Mouse (Mus musculus) adrenal gland, postnatal 36 days (tissue): ENCODE data around the gene Fam20a. TPM values are rescaled to one million over a fixed set of nuclear protein-coding genes. Genes with fewer than 3 reads are reported as not detected.
A peak's percentile ranks its signal among the peaks of the same experiment; 100 is the strongest.

Source experiments
- DNase-seq, 2 experiments: peaks; one replicate each; pipeline ENCODE4 v3.0.0; 2021; ENCODE audit warnings: mixed read lengths in 1 of 2
- long read RNA-seq, 2 experiments: library from polyadenylated mRNA; stranded (forward); transcript quantifications; one replicate each; pipeline ENCODE4 v2.0.0; 2021; ENCODE audit warnings: borderline sequencing depth in 2 of 2
- total RNA-seq, 2 experiments: library from RNA; stranded (reverse); gene quantifications; 2 replicates each; pipeline ENCODE4 v1.2.3; 2021

Fam20a gene
- total RNA-seq, result 1 to 10 TPM; 2.2 to 4.1 TPM
- long read RNA-seq, experiment 1, transcript Fam20a-201 (11 exons, 2,541 nt), result major isoform, 6 of 7 reads
- long read RNA-seq, experiment 1, partial matches to known transcripts, result 0 of 7 reads
- long read RNA-seq, experiment 1, other reads (novel, unspliced or antisense), result 1 of 7 reads
- long read RNA-seq, experiment 2, partial matches to known transcripts, result 0 of 2 reads
- long read RNA-seq, experiment 2, other reads (novel, unspliced or antisense), result 1 of 2 reads

DNA sequence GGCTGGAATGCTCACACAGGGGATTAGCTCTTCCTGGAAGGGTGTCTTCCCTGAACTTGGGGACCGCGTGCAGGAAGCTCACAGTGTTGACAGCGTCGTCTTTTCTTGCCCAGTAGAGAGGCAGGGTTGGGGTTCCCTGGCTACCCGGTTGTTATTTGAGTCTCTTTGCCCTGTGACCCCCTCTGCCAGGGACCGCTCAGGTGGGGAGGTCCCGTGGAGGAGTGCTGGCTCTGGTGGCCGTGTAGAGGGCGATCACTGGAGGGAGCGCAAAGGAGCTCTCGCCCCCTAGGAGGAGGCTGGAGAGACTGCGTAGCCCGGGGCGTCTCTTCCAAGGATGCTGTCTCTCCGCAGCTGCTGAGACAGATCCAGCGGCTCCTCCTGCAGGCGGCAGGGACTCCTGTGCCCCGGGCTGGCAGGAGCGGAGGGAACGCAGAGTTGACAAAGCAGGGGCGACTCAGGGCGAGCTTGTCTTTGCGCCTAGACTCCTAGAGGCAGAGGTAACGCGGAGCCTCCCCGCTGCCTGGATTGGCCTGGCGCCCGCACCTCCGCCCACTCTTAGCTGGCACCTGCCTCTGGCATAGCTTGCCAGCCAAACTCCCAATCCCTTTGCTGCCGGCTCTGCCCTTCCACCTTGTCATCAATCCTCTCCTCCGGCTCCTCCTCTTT, at the start of gene Fam20a:
Gene Fam20a, minus strand, starts transcription at position 499 of the 666 bp plus-strand sequence.
- peak; percentile 67 to 81 for DNase-seq

DNA sequence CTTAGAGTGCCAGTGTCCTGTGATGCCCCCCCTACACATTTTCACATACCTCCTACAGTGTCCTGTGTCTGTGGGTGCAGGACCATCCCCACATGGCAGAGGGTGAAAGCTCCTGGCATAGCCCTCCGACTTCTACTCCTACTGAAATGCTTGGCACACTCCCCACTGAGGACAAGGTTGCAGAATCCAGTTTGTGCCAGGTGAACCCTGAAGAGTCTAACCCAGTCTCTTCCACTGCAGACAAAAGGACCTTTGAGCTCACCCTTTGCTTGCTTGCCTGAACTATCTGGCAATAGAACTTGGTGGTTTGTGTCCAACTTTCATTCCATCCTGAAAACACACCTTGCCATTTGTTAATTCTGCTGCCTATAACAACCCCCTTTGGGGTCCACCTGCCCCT, 49.3 kb upstream of the Fam20a start:
- no peak for DNase-seq

DNA sequence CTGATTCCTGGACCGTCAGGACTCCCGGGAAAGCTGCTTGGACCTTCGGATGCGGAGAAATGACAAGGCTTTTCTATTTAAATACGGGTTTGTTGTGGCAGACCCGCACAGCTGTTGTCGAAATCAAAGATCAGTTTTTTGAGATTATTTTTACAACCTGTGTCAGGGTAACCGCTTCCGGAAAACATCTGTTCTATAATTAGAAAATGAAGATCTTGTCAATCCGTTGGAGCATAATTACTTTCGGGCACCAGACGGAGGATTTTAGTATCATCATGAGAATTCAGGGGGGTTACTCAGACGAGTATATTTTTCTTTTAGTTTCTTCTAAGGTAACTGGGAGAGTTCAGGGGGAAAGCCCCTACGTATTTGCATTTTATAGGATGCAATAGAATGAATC, 48.1 kb upstream of the Fam20a start:
- no peak for DNase-seq

DNA sequence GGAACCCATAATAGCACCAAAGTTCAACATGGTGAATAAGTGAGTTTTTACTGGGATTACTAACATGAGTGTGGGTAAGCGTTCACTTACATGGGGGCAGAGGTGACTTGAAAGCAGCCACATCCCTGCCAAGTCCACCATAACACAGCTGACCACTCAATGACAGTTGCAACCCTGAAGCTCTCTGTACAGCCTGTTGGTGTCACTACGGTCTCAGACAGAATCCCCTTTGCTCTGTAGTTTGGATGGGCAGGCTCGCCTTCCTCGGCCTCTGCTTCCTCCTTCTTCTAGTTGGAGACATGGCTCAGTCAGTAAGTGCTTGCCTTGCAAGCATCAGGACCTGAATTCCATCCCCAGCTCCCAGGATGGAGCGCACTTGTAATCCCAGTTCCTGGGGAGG, 47.0 kb upstream of the Fam20a start:
- DNase-seq, result no peak

DNA sequence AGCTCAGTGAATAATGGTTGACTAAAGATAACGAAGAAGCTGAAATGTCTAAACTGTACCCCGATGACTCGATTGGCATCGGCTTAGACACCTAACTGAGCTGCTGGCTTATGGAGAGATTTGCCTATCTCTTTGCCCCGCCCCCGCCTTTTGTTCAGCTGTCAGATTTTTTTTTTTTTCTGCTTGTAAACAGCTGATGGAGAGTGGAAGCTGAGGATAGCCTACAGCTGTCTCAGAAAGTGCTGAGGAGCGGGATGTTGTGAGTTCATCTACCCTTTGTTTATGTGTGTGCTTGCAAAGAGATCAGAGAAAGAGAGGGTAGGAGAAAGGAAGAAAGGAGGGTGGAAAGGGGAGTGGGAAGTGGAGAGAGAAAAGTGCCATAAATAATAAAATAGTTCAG, 38.0 kb upstream of the Fam20a start:
- DNase-seq, result no peak

DNA sequence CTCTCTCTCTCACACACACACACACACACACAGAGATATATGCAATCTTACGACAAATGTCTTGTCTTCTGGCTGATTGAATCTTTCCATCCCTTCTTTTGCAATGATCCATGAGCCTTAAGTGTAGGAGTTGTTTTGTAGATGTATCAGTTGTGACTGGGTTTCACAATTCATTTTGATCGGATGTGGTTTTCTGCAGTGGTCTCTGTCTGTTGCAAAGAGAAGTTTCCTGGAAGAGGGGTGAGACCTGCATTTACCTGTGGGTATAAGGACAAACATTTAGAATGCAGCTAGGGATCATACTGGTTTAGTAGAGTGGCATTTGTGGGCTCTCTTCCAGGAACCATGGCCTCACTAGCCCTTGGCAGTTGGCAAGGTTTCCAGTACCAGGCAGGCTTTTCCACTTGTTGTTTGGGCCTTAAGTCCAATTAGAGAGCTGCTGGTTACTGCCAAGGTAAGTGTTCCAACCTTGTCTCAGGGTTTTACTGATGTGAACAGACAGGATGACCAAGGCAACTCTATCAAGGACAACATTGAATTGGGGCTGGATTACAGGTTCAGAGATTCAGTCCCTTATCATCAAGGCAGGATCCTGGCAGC, 36.6 kb upstream of the Fam20a start:
- DNase-seq, result peak; percentile 18 to 28

DNA sequence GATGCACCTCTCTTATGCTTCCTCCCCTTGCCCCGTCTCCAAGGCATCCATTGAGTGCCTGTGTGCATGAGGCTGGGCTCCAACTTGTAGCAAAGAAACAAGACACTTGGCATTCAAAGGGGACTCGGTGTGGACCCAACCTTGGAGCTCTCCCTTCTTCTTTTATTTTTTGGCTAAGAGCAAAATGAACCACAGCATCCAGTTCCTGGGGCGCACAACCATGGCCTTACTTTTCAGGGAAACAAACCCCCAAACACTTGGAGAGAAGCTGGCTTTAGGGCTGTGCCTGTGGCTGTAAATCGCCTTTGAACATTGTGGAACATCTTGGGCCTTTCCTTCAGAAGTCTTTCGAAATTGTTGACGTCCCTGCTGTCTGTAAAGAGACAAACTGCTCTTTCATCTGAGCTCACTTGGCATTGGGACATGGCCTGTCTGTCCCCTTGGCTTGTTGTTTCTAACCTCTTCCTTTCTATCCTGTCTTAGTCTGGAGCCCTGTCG, 32.1 kb upstream of the Fam20a start:
- peak in 1 of 2 experiments; percentile 18 for DNase-seq

DNA sequence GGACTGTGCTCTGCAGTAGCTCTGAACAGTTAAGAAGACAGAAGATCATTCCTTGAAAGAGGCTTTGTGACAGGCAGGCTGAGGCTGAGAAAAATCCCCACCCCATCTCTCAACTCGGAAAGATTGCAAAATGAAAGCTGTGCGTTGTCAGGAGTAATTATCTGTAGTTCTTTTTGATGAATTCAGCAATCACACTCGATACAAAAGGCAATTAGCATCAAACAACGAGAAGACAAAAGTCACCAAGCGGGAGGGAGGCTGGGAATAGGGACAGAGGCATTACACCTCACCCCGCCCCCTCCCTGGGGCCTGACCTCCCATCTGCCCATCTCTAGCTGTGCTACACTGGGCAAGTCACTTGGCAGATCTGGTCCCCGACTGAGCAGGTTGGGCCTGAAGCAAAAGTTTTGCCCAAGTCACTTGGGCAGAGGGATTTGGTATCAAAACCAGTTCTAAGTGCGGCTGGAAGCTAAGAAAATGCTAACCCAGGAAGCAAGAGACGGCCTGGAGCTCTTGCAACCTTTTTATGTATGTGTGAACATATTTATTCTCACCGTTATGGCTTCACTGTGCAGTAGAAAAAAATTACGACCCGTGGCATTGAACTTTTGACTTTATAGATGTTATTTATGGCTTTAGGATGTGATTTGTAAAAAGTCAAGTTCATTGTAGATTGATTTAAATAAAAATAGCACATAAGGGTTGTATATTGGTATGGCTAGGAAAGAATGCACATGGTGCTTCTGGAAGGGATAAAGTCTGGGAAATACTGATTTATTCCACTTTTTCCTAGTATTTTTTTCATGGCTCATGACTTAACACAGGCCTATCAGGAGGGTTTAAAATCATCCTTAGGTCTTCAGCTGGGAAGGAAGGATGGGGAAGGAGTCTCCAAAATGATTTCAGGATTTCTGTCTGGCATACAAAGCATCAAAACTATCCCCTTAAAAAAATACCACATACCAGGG, 29.8 kb upstream of the Fam20a start:
- DNase-seq, result no peak

DNA sequence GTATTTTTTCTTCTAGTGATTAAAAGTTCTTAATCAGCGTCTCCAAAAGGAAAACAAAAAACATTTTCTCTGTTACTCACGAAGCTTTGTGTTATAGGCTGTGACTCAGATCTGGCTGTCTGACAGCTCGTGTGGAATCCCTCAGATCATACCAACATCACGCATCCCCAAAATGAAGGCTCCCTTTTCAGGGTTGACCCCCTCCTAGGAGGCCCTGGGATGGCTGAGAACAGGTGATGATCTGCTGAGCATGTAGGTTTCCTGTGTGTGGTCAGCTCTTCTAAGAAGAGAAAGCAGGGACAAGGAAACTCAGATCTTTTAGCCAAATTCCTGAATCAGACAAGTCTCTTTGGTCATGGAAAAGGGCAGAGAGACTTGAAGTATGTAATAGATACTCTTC, 23.1 kb upstream of the Fam20a start:
- no peak for DNase-seq

DNA sequence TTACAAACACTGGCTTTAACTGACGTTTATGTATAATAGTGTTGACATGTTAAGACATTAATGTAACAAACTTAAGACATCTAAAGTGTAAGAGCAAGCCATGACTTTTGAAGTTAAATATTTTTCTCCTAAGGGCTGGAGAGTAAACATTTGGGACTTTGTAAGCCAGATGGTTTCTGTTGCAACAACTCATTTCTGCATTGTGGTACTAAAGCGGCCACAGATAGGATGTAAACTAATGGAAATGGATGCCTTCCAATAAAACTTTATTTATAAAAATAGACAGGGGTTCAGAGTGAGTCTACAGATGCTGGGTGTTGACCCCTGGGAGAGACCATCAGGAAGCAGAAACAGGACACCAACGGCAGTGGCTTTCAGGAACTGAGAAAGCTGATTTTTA, 15.9 kb upstream of the Fam20a start:
- DNase-seq, result no peak

DNA sequence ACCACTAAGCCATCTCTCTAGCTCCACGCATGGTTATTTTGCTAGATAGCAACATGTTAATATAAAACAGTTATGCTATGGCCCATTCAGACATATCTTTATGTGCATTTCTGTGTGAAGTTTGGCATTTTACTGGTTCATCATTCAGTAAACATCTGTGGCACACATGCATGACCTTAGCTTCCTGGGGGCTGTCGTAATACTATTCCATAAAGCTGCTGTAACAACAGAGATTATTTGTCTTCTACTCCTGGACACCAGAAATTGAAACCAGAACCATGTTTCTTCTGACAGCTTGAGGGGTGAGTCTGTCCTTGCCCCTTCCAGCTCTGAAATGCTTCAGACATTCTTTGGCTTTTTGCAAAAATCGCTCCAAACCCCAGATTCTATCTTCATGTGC, 14.3 kb upstream of the Fam20a start:
- DNase-seq, result no peak

DNA sequence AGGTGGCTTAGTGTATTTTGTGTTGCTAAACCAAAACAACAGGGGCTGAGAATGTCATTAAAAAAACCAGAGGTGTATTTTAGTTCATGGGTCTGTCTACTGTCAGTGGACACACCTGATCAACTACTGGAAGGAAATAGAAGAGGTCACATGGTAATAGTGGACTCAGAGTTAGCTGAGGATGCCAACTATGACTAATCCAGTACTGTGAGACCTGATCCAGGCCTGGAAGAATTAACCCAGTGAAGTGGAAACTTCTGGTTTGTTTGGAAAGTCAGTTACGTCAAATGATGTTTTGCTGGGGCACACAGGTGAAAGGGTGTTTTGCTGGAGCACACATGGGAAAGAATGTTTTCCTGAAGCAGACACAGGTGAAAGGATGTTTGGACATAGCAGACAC, 12.3 kb upstream of the Fam20a start:
- DNase-seq, result no peak

DNA sequence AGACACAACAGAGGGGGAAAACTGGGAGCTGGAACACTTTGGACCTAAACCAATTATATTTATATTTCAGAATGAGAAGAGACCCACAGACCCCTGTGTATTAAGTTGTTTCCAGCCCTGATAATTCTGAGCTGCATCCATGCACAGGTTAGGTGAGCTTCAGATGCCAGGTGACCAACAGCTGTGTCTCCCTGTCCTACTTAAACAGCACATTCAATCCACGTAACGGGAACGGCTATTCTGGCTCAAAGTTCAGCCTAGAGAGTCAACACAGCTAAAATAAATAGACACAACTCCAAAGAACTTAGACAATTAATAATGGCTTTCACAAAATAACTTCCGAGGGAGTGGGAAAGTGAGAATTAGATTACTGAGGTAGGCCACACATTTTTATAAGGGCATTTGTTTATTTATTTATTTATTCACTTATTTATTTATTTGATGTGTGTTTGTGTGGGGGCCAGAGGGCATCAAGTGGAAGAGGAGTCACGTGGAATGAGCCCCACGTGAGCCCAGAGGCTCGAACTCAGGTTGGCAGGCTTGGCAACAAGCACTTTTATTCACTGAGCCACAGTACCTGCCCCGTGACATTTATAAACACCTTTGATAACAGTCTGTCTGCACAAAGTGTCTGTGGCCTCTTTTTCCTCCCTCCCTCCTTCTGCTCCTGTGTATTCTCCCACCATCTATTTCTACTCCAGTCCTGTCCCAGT, 10.8 kb upstream of the Fam20a start:
- DNase-seq, result no peak

DNA sequence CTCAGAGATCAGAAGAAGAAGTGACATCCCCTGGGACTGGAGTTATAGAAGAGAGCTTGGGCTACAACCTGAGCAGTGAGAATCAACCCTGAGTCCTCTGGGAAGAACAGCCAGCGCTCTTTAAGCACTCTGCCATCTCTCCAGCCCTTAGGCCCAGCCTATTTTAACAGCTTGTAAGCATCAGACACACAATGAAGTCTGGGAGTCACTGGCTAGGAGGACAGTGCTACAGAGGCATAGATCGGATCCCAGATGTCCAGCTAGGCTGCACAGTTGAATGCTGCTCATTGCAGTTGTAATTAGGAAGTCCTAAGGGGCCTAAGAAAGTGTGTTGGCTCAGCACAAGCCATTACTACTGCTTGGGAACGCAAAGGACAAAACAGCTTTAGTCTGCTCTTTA, 6.3 kb upstream of the Fam20a start:
- no peak for DNase-seq

DNA sequence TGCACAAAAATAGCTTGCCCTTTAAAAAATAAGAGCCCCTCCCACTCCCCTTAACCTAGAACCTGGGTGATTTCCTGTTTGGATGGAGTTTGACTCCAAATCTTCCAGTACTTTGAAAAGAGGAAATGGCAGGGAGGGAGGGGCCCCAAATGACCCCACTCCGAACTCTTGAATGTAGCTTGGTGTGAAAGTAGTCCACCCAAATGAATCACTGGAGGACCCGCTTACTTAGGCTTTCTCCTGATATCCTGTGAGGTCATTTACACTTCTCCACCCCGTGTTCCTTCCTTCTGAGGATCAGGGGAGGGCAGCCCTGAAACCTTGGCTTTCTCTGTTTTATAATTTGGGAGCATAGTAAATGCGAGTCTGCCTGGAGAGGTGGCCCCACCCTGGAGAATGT, 632 bp upstream of the Fam20a start:
- DNase-seq, result peak in 1 of 2 experiments; percentile 42

DNA sequence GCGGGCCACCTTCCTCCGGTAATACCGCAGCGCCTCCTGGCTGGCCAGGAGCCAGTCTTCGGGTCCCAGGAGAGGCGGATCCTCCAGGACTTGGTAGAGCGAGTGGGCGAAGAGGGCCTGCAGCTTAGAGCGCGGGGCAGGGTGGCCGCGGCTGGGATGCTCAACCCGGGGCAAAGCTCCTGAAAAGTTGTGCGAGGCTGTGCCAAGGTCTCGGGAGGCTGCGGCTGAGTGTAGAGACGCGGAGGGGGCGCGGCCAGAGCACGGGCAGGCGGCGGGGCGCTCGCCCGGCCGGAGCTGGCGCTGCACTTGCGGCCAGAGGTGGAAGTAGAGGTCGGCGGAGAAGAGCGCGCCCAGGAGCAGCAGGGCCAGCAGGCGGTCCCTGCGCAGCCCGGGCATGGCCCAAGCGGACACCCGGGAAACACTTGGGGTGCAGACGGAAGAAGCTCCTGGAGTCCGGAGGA, 729 bp downstream of the Fam20a start:
- DNase-seq, result peak; percentile 72 to 75

DNA sequence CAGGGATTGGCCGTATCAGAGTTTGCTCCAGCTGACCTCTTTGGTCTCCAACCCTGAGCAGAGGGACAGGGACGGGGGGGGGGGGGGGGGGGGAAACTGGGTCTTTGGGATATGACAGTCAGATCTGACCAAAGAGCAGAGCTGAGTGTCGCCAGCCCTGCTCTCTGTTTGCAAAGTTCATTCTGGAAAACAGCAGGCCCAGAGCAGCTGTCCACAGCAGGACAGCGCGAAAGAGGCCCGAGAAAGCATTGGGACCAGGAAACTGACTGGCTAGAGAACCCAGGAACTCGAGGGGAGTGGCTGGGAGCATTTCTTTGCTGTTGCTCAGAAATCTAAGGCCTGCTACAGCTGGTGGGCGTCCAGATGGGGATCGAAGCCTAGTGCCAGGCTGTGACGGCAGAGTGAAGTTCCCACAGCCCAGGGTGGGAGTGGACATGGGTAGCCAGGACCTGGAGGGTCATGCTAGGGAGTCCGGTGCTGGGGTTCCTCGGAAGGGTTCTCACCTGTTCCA, 1.2 kb downstream of the Fam20a start:
- peak in 1 of 2 experiments; percentile 23 for DNase-seq

DNA sequence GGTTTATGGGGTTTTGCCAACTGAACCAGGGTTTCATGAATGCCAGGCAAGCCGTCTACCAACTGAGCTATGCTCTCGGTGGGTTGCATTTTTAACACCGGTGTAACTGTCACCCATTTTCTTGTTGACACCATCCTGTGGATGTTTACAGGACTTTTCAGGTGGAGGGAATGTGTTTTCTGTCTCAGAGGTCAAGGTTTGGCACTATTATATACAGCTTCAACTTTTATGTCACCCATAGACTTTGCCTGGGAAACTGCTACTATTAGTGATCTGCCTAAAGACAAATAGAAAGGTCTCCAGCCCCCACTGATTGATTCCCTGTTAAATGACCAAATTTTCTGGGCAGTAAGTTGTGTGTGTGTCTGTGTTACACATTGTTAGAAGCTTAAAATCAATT, 2.7 kb downstream of the Fam20a start:
- no peak for DNase-seq

DNA sequence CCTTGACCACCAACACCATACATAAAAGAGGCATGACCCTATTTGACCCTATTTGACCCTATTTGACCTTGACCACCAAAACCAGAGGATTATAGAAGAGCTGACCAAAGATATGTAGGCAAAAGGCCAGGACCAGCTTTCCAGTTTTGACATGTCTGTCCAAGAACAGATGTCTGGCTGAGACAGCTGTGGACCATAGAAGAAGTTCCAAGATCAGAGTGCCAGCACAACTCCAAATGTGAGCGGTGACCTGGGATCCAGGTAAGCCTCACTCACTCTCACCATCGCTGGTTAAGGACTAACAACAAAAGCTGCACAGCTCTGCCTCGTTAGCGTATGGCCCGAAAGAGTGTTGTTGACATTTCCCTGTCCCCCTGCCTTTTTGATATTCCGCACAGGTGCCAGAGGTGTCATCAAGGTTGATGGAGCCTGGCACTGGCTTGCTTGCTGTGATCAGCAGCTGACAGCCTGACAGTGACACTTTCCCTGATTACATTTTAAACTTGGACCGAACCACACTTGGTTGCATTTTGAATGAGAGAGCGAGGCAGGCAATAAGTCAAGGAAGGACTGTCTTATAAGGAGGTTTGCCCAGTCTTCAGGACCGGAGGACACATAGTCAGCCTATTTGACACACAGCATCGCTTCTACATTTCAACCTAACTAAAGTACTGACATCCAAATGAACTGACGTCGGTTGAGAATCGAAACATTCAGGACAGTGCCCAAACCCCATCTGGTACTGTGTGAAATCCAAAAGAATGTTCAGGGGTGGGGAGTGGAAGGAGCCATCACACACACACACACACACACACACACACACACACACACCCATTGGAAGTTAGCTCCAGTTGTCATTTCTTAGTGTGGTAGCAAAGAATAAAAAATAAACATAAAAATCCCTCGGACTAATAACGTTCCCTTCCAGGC, 3.8 kb downstream of the Fam20a start:
- DNase-seq, result no peak

DNA sequence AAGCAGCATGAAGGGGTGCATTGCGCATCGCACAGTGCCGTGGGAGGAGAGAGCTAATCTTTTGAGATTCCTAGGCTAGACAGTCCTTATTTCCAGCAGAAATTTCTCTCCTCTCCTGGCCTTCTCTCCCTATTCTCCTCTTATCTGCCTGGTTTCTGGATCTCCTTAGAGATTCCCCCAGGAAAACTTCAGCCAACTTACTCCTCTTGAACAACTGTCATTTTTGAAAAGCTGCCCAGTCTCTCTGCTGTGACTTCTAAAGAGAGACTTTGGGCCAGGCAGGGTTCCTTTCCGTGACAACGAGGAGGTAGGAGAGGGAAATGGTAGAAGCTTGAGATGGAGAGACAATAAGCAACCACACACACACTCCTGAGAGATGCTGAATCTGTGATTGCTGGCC, 4.6 kb downstream of the Fam20a start:
- DNase-seq, result no peak
